Mouse (Mus musculus) brain, embryonic 14.5 days (tissue): ENCODE measurements around the gene Sirt7.

Source experiments
- CTCF ChIP-seq: fragments of 200-500 bp; IDR thresholded peaks from 2 replicates; pipeline ENCODE4 v1.5.1; 2012; ENCODE audit warnings: inconsistent platforms, mild to moderate bottlenecking, moderate library complexity, borderline replicate concordance; ENCODE audit not compliant: insufficient read depth, insufficient read length; ENCODE audit errors: extremely low read depth
- POLR2A ChIP-seq: fragments of 200-500 bp; IDR thresholded peaks from 2 replicates; pipeline ENCODE4 v1.6.1; 2012; ENCODE audit warnings: mild to moderate bottlenecking, inconsistent platforms, borderline replicate concordance; ENCODE audit not compliant: poor library complexity, insufficient read depth, insufficient read length, severe bottlenecking; ENCODE audit errors: extremely low read depth

GRCm38 (mm10) chr11:120583937-120584336 is 41.1 kb downstream of the Sirt7 start:
- TF ChIP-seq CTCF (no peak), POLR2A (no peak)
